Mouse (Mus musculus) limb, embryonic 15.5 days (tissue): ENCODE results near the gene Gm42957. TPM values are rescaled to one million over a fixed set of nuclear protein-coding genes. Genes with fewer than 3 reads are reported as not detected.

Experiments
- ATAC-seq: fragments of 200-750 bp; cut with Nextera tagmentation; 2 replicates; pipeline ENCODE4 v1.8.0; 2017; ENCODE audit warnings: low read depth, moderate TSS enrichment; ENCODE audit not compliant: insufficient number of reproducible peaks, low FRiP score, low TSS enrichment
- H3K27ac ChIP-seq: fragments of 300-500 bp; sonication (generic); 2 replicates; pipeline ENCODE4 v1.5.1; 2015; ENCODE audit warnings: moderate library complexity, mild to moderate bottlenecking, inconsistent platforms
- H3K27me3 ChIP-seq: fragments of 300-500 bp; sonication (generic); 2 replicates; pipeline ENCODE4 v1.6.1; 2015; ENCODE audit warnings: inconsistent platforms
- H3K36me3 ChIP-seq: fragments of 300-500 bp; sonication (generic); 2 replicates; pipeline ENCODE4 v1.6.1; 2015; ENCODE audit warnings: inconsistent platforms
- H3K4me1 ChIP-seq: fragments of 300-500 bp; sonication (generic); 2 replicates; pipeline ENCODE4 v1.6.1; 2015; ENCODE audit warnings: inconsistent platforms
- H3K4me2 ChIP-seq: fragments of 300-500 bp; sonication (generic); 2 replicates; pipeline ENCODE4 v1.6.1; 2015; ENCODE audit warnings: mild to moderate bottlenecking, inconsistent platforms
- H3K4me3 ChIP-seq: fragments of 300-500 bp; sonication (generic); 2 replicates; pipeline ENCODE4 v1.5.1; 2015; ENCODE audit warnings: mild to moderate bottlenecking, inconsistent platforms
- H3K9ac ChIP-seq: fragments of 300-500 bp; sonication (generic); 2 replicates; pipeline ENCODE4 v1.6.1; 2015; ENCODE audit warnings: inconsistent platforms
- H3K9me3 ChIP-seq: fragments of 300-500 bp; sonication (generic); 2 replicates; pipeline ENCODE4 v1.6.1; 2016; ENCODE audit warnings: inconsistent platforms
- WGBS: fragments of 180-500 bp; shearing (Covaris S2); methylation state at CpG from one replicate; pipeline ENCODE4 v1.1.7; 2015; 5-methylcytosine and 5-hydroxymethylcytosine counted together
- polyA plus RNA-seq: library from polyadenylated mRNA; unstranded; fragments of >200 nt; fragmentation: Nextera tagmentation; extraction: Ambion mirVana; gene quantifications from 2 replicates; pipeline ENCODE4 v1.2.1, GENCODE M21; 2015

Gm42957 gene
- polyA plus RNA-seq, 1 experiment from 2014 or later = 0.29 TPM

- Histone ChIP-seq H3K36me3 (peaks cover 35% of the 10 kb centered on the region), H3K9me3 (no peaks in the 10 kb centered on the region), H3K4me2 (peak within 1 kb of the TSS; percentile 69), H3K4me1 (peaks cover 20% of the 10 kb centered on the region), H3K27me3 (no peaks in the 10 kb centered on the region), H3K27ac (peak within 1 kb of the TSS; percentile 81), H3K9ac (peak within 1 kb of the TSS; percentile 65), H3K4me3 (peak within 1 kb of the TSS; percentile 57)
- peak; percentile 93 for ATAC-seq
- under 1% methylated on average over 48 of the region's 48 CpGs for WGBS
These were observed 5.3 kb upstream of the Gm42957 start, which contains the start of gene Rbm8a for GRCm38 (mm10) chr3:96629729-96630600. Gene Rbm8a, plus strand, starts transcription at chr3:96629933.

- no peak overlapping the region for H3K4me2 ChIP-seq
- H3K9ac ChIP-seq = no peak overlapping the region
- ATAC-seq = no peak
- no peak overlapping the region for H3K4me3 ChIP-seq
- peaks cover 24% of the 10 kb centered on the region for H3K36me3 ChIP-seq
- H3K4me1 ChIP-seq = peaks cover 35% of the 10 kb centered on the region
- no peaks in the 10 kb centered on the region for H3K27me3 ChIP-seq
- no peaks in the 10 kb centered on the region for H3K9me3 ChIP-seq
- no peak overlapping the region for H3K27ac ChIP-seq
These were observed 3.2 kb upstream of the Gm42957 start for GRCm38 (mm10) chr3:96632058-96632457.

- no peak overlapping the region for H3K4me3 ChIP-seq
- H3K36me3 ChIP-seq = peaks cover 43% of the 10 kb centered on the region
- H3K4me1 ChIP-seq = peaks cover 30% of the 10 kb centered on the region
- WGBS = 65% methylated on average over 1 of the region's 1 CpGs
- no peaks in the 10 kb centered on the region for H3K27me3 ChIP-seq
- no peaks in the 10 kb centered on the region for H3K9me3 ChIP-seq
- no peak overlapping the region for H3K9ac ChIP-seq
- no peak for ATAC-seq
- H3K4me2 ChIP-seq = no peak overlapping the region
- H3K27ac ChIP-seq = no peak overlapping the region
These were observed 1.3 kb upstream of the Gm42957 start for GRCm38 (mm10) chr3:96634015-96634414.

- H3K27ac ChIP-seq = peak overlapping the region; percentile 90
- peaks cover 59% of the 10 kb centered on the region for H3K36me3 ChIP-seq
- H3K9me3 ChIP-seq = no peaks in the 10 kb centered on the region
- peak overlapping the region; percentile 57 for H3K4me2 ChIP-seq
- H3K4me3 ChIP-seq = peak overlapping the region; percentile 90
- H3K4me1 ChIP-seq = peaks cover 21% of the 10 kb centered on the region
- no peak for ATAC-seq
- 8% methylated on average over 15 of the region's 15 CpGs for WGBS
- H3K27me3 ChIP-seq = no peaks in the 10 kb centered on the region
- peak overlapping the region; percentile 95 for H3K9ac ChIP-seq
These were observed 632 bp downstream of the Gm42957 start for GRCm38 (mm10) chr3:96635906-96636305.

GRCm38 (mm10) chr3:96636448-96636847 lies 1.2 kb downstream of the Gm42957 start:
- Histone ChIP-seq H3K4me3 (peak overlapping the region; percentile 90), H3K36me3 (peaks cover 61% of the 10 kb centered on the region), H3K27ac (no peak overlapping the region), H3K9ac (0 out of 2 replicates have a peak overlapping the region, but pooled peaks have one; percentile 95), H3K27me3 (no peaks in the 10 kb centered on the region), H3K4me1 (peaks cover 21% of the 10 kb centered on the region), H3K9me3 (no peaks in the 10 kb centered on the region), H3K4me2 (peak overlapping the region; percentile 57)
- no peak for ATAC-seq
- 69% methylated on average over 11 of the region's 11 CpGs for WGBS

- H3K9ac ChIP-seq = no peak overlapping the region
- H3K4me3 ChIP-seq = no peak overlapping the region
- no peak for ATAC-seq
- no peak overlapping the region for H3K4me2 ChIP-seq
- no peaks in the 10 kb centered on the region for H3K9me3 ChIP-seq
- peaks cover 56% of the 10 kb centered on the region for H3K36me3 ChIP-seq
- H3K27ac ChIP-seq = no peak overlapping the region
- 85% methylated on average over 1 of the region's 1 CpGs for WGBS
- H3K27me3 ChIP-seq = no peaks in the 10 kb centered on the region
- peaks cover 21% of the 10 kb centered on the region for H3K4me1 ChIP-seq
These were observed 3.9 kb downstream of the Gm42957 start for GRCm38 (mm10) chr3:96639219-96639618.

GRCm38 (mm10) chr3:96645018-96645649 lies 9.9 kb downstream of the Gm42957 start, which contains the start of gene Itga10:
Gene Itga10, plus strand, starts transcription at chr3:96645584.
- H3K4me2 ChIP-seq = peak within 1 kb of the TSS; percentile 20; the same call in 1 of the 2 replicates
- no peaks in the 10 kb centered on the region for H3K9me3 ChIP-seq
- H3K36me3 ChIP-seq = peaks cover 50% of the 10 kb centered on the region
- peak within 1 kb of the TSS; percentile 21 for H3K4me3 ChIP-seq
- WGBS = 58% methylated on average over 7 of the region's 7 CpGs
- H3K27ac ChIP-seq = peak within 1 kb of the TSS; percentile 67
- H3K27me3 ChIP-seq = no peaks in the 10 kb centered on the region
- no peak within 1 kb of the TSS for H3K9ac ChIP-seq
- peak; percentile 64; the same call in 1 of the 2 replicates for ATAC-seq
- H3K4me1 ChIP-seq = 0 out of 2 replicates have a peak, but pooled peaks cover 4% of the 10 kb centered on the region

GRCm38 (mm10) chr3:96647365-96647764 lies 12.1 kb downstream of the Gm42957 start:
- WGBS = 87% methylated on average over 3 of the region's 3 CpGs
- Histone ChIP-seq H3K4me3 (no peak overlapping the region), H3K9ac (no peak overlapping the region), H3K36me3 (peaks cover 44% of the 10 kb centered on the region), H3K9me3 (no peaks in the 10 kb centered on the region), H3K4me2 (no peak overlapping the region), H3K4me1 (0 out of 2 replicates have a peak, but pooled peaks cover 4% of the 10 kb centered on the region), H3K27me3 (no peaks in the 10 kb centered on the region), H3K27ac (no peak overlapping the region)
- ATAC-seq = no peak

- no peak overlapping the region for H3K4me3 ChIP-seq
- no peak overlapping the region for H3K9ac ChIP-seq
- WGBS = 81% methylated on average over 2 of the region's 2 CpGs
- H3K4me2 ChIP-seq = no peak overlapping the region
- no peak overlapping the region for H3K27ac ChIP-seq
- no peak for ATAC-seq
- H3K9me3 ChIP-seq = no peaks in the 10 kb centered on the region
- H3K36me3 ChIP-seq = peaks cover 23% of the 10 kb centered on the region; the same call in 1 of the 2 replicates
- H3K27me3 ChIP-seq = no peaks in the 10 kb centered on the region
- H3K4me1 ChIP-seq = peaks cover 19% of the 10 kb centered on the region
These were observed 25.6 kb downstream of the Gm42957 start for GRCm38 (mm10) chr3:96660901-96661300.

GRCm38 (mm10) chr3:96662731-96663316 lies 27.6 kb downstream of the Gm42957 start:
- 32% methylated on average over 8 of the region's 8 CpGs for WGBS
- H3K4me1 ChIP-seq = peaks cover 19% of the 10 kb centered on the region
- H3K36me3 ChIP-seq = peaks cover 6% of the 10 kb centered on the region; the same call in 1 of the 2 replicates
- no peak for ATAC-seq
- H3K27ac ChIP-seq = peak overlapping the region; percentile 90
- H3K27me3 ChIP-seq = no peaks in the 10 kb centered on the region
- peak overlapping the region; percentile 12; the same call in 1 of the 2 replicates for H3K4me3 ChIP-seq
- peak overlapping the region; percentile 49 for H3K4me2 ChIP-seq
- H3K9me3 ChIP-seq = no peaks in the 10 kb centered on the region
- no peak overlapping the region for H3K9ac ChIP-seq

GRCm38 (mm10) chr3:96663432-96664239 lies 28.4 kb downstream of the Gm42957 start:
- peaks cover 3% of the 10 kb centered on the region; the same call in 1 of the 2 replicates for H3K36me3 ChIP-seq
- ATAC-seq = peak; percentile 91
- H3K9ac ChIP-seq = no peak overlapping the region
- WGBS = 5% methylated on average over 18 of the region's 18 CpGs
- H3K4me3 ChIP-seq = peak overlapping the region; percentile 30
- H3K27me3 ChIP-seq = no peaks in the 10 kb centered on the region
- H3K4me2 ChIP-seq = peak overlapping the region; percentile 49
- H3K4me1 ChIP-seq = peaks cover 19% of the 10 kb centered on the region
- H3K9me3 ChIP-seq = no peaks in the 10 kb centered on the region
- H3K27ac ChIP-seq = peak overlapping the region; percentile 90
